ENCODE assay signal across 16 mouse cellular contexts in genomic region chr11:74673561-74673960, GRCm38 (mm10). TPM values are rescaled to one million over a fixed set of nuclear protein-coding genes. Genes with fewer than 3 reads are reported as not detected.
DNase-seq lines count a peak whose midpoint lies in the region; ATAC-seq and TF ChIP-seq lines count a peak whose summit lies in the region.
"Had no signal": no experiment of that assay in that cellular context is flagged by ENCODE, and none has a peak within 500 bp of the region (broad histone marks: within the 10 kb centered on the region; RNA-seq: fewer than 3 reads in every experiment).

No protein-coding gene starts in this region.

- TF ChIP-seq EP300 in heart, adult 2 months (IDR thresholded peaks at IDR 0.05; ENCODE audit: insufficient read depth, low read depth, low read length): no peak

- ATAC-seq in heart, embryonic 12.5 days (ENCODE audit: insufficient number of reproducible peaks, low FRiP score): no peak
- ATAC-seq in megakaryocyte, adult 5-6 weeks (ENCODE audit: poor library complexity, severe bottlenecking): no peak
- peak; percentile 99 for ATAC-seq in liver, embryonic 11.5 days (replicated peaks; ENCODE audit: low FRiP score)
- no peak for ATAC-seq in frontal cortex, adult (ENCODE audit: low TSS enrichment)
- ATAC-seq: forebrain, embryonic 14.5 days had no signal

- 0 out of 2 replicates have a peak, but pooled peaks have one; percentile 19 for TF ChIP-seq POLR2A in heart, adult 2 months (IDR thresholded peaks at IDR 0.05; ENCODE audit: insufficient read depth, low read depth, low read length)
- peak; percentile 26 for TF ChIP-seq POLR2A in myocyte (IDR thresholded peaks at IDR 0.05; ENCODE audit: insufficient read length, low read depth)

- WGBS in heart, adult 2 months: 43% methylated on average over 1 of the region's 1 CpGs
- WGBS in heart, embryonic 12.5 days: 48% methylated on average over 1 of the region's 1 CpGs
- 34% methylated on average over 1 of the region's 1 CpGs for WGBS in liver, embryonic 11.5 days

- no peak overlapping the region for H3K9ac ChIP-seq in heart, adult 2 months (ENCODE audit: low read depth, low read length)
- H3K9ac ChIP-seq in heart, embryonic 12.5 days: no peak overlapping the region
- H3K9ac ChIP-seq in liver, embryonic 11.5 days (ENCODE audit: low read depth, low read length): no peak overlapping the region
- H3K9ac ChIP-seq: heart, embryonic 13.5 days; hindbrain, embryonic 14.5 days; lung, embryonic 15.5 days; midbrain, embryonic 12.5 days had no signal

- H3K27me3 ChIP-seq in heart, adult 2 months (ENCODE audit: control insufficient read depth, insufficient read depth, low read length): no peaks in the 10 kb centered on the region
- H3K27me3 ChIP-seq in heart, embryonic 12.5 days (replicated peaks): no peaks in the 10 kb centered on the region
- H3K27me3 ChIP-seq in megakaryocyte, embryonic 14.5 days (replicated peaks): no peaks in the 10 kb centered on the region
- no peaks in the 10 kb centered on the region for H3K27me3 ChIP-seq in liver, embryonic 11.5 days (replicated peaks; ENCODE audit: control insufficient read depth, insufficient read depth, low read length)
- no peaks in the 10 kb centered on the region for H3K27me3 ChIP-seq in myocyte (ENCODE audit: control insufficient read depth, insufficient read depth, insufficient read length)
- H3K27me3 ChIP-seq: heart, embryonic 13.5 days; lung, embryonic 15.5 days; midbrain, embryonic 12.5 days had no signal

- no peaks in the 10 kb centered on the region for H3K79me2 ChIP-seq in heart, adult 2 months (replicated peaks; ENCODE audit: control insufficient read depth, insufficient read depth, low read length)
- H3K79me2 ChIP-seq in myocyte (ENCODE audit: control insufficient read depth, insufficient read depth): peaks cover 8% of the 10 kb centered on the region

- intact Hi-C loops in heart, adult 2 months (cut with DNase I): no loop called here
- intact Hi-C loops in left cerebral cortex, postnatal 25 days (cut with DNase I): no loop called here

- H3K4me1 ChIP-seq in heart, adult 2 months (ENCODE audit: control insufficient read depth, insufficient read depth, low read length): peaks cover 1% of the 10 kb centered on the region; the same call in 1 of the 2 replicates
- no peaks in the 10 kb centered on the region for H3K4me1 ChIP-seq in heart, embryonic 12.5 days (replicated peaks)
- H3K4me1 ChIP-seq in megakaryocyte, embryonic 14.5 days: peaks cover 62% of the 10 kb centered on the region
- peaks cover 12% of the 10 kb centered on the region for H3K4me1 ChIP-seq in liver, embryonic 11.5 days (replicated peaks; ENCODE audit: control insufficient read depth, insufficient read depth, low read length)
- H3K4me1 ChIP-seq: heart, embryonic 13.5 days; lung, embryonic 15.5 days; midbrain, embryonic 12.5 days had no signal

- no peaks in the 10 kb centered on the region for H3K9me3 ChIP-seq in heart, embryonic 12.5 days (replicated peaks)
- no peaks in the 10 kb centered on the region for H3K9me3 ChIP-seq in megakaryocyte, embryonic 14.5 days
- H3K9me3 ChIP-seq in liver, embryonic 11.5 days (ENCODE audit: control insufficient read depth, low read length): no peaks in the 10 kb centered on the region
- H3K9me3 ChIP-seq: heart, embryonic 13.5 days; lung, embryonic 15.5 days; midbrain, embryonic 12.5 days had no signal

- H3K4me2 ChIP-seq in heart, embryonic 12.5 days: no peak overlapping the region
- H3K4me2 ChIP-seq in liver, embryonic 11.5 days: peak overlapping the region; percentile 26; the same call in 1 of the 2 replicates
- no peak overlapping the region for H3K4me2 ChIP-seq in myocyte (ENCODE audit: low read depth)
- H3K4me2 ChIP-seq: heart, embryonic 13.5 days; hindbrain, embryonic 14.5 days; lung, embryonic 15.5 days; midbrain, embryonic 12.5 days had no signal

- DNase-seq in heart, adult 2 months: no peak
- DNase-seq in liver, embryonic 11.5 days (ENCODE audit: low spot score): peak; percentile 31
- DNase-seq in left cerebral cortex, postnatal 25 days (ENCODE audit: low spot score in 2 of 2): no peak
- DNase-seq: adrenal gland, adult 8-10 months; cerebellum, adult 8-10 months; kidney, adult 11 months had no signal

- no peak for TF ChIP-seq CTCF in heart, adult 2 months (IDR thresholded peaks at IDR 0.05)

- no peak overlapping the region for H3K4me3 ChIP-seq in heart, adult 2 months
- no peak overlapping the region for H3K4me3 ChIP-seq in heart, embryonic 12.5 days
- peak overlapping the region; percentile 60 for H3K4me3 ChIP-seq in megakaryocyte, embryonic 14.5 days (replicated peaks)
- H3K4me3 ChIP-seq in liver, embryonic 11.5 days (ENCODE audit: low read depth, low read length): no peak overlapping the region
- H3K4me3 ChIP-seq in myocyte: no peak overlapping the region
- H3K4me3 ChIP-seq: heart, embryonic 13.5 days; lung, embryonic 15.5 days; midbrain, embryonic 12.5 days had no signal

- peaks cover 17% of the 10 kb centered on the region for H3K36me3 ChIP-seq in heart, adult 2 months (ENCODE audit: control insufficient read depth, insufficient read depth, low read length)
- peaks cover 64% of the 10 kb centered on the region for H3K36me3 ChIP-seq in heart, embryonic 12.5 days
- H3K36me3 ChIP-seq in megakaryocyte, embryonic 14.5 days (replicated peaks; ENCODE audit: low read length): peaks cover 96% of the 10 kb centered on the region
- H3K36me3 ChIP-seq in liver, embryonic 11.5 days (ENCODE audit: control insufficient read depth, insufficient read depth, low read length): peaks cover 28% of the 10 kb centered on the region
- H3K36me3 ChIP-seq in myocyte (ENCODE audit: control insufficient read depth, insufficient read depth): peaks cover 45% of the 10 kb centered on the region

- H3ac ChIP-seq in myocyte (ENCODE audit: control insufficient read depth, insufficient read length): no peak overlapping the region

- no peak overlapping the region for H3K27ac ChIP-seq in heart, adult 2 months
- H3K27ac ChIP-seq in heart, embryonic 12.5 days (ENCODE audit: poor library complexity, severe bottlenecking): no peak overlapping the region
- H3K27ac ChIP-seq in liver, embryonic 11.5 days (ENCODE audit: low read depth, low read length): peak overlapping the region; percentile 51
- H3K27ac ChIP-seq: heart, embryonic 13.5 days; hindbrain, embryonic 14.5 days; lung, embryonic 15.5 days; midbrain, embryonic 12.5 days had no signal

TF ChIP-seq in myocyte, 11 proteins besides CTCF, POLR2A, EP300 and RAD21:
- TF ChIP-seq REST (IDR thresholded peaks at IDR 0.05; ENCODE audit: insufficient read depth, insufficient read length) (no peak), E2F4 (IDR thresholded peaks at IDR 0.05; ENCODE audit: insufficient read depth) (no peak), POLR2AphosphoS2 (IDR thresholded peaks at IDR 0.05; ENCODE audit: insufficient read length, low read depth) (peak; percentile 81), USF1 (IDR thresholded peaks at IDR 0.05; ENCODE audit: low read depth) (no peak), CEBPB (IDR thresholded peaks at IDR 0.05; ENCODE audit: insufficient read depth, poor library complexity, severe bottlenecking) (no peak), SRF (IDR thresholded peaks at IDR 0.05; ENCODE audit: control insufficient read depth, insufficient read length, low read depth) (no peak)
TF ChIP-seq in myocyte: peak in this region for 1.

RNA-seq across cellular contexts. Expression of gene Cluh, which starts 24.3 kb away (rescaled TPM):
- 100 to 1,000 TPM; 200 to 222 TPM for total RNA-seq in heart, adult 2 months (2021)
- 133 and 177 TPM in 2 replicates for polyA plus RNA-seq in heart, adult 2 months (2012; rRNA removed)
- polyA plus RNA-seq in heart, embryonic 12.5 days (2016; fragmentation: Nextera tagmentation; extraction: Ambion mirVana): 70.0 and 71.3 TPM in 2 replicates
- 2.1 and 8.3 TPM in 2 replicates for polyA plus RNA-seq in megakaryocyte, embryonic 14.5 days (2012; ENCODE audit: insufficient read depth, low replicate concordance)
- total RNA-seq in megakaryocyte, adult 5-6 weeks (2015): 11.9 and 13.7 TPM in 2 replicates
- 13.3 and 13.7 TPM in 2 replicates for total RNA-seq in megakaryocyte, adult 5-6 weeks (2017)
- 60.9 and 61.4 TPM in 2 replicates for polyA plus RNA-seq in liver, embryonic 11.5 days (2014; fragmentation: Nextera tagmentation; extraction: Ambion mirVana)
- polyA plus RNA-seq in myocyte (2012; fragmentation: generic; extraction: Trizol): 62.3 TPM
- total RNA-seq in left cerebral cortex, postnatal 25 days (2021): 10 to 100 TPM; 60.3 to 64.1 TPM

RNA-seq across cellular contexts. Expression of gene Pafah1b1, which starts 50.9 kb away (rescaled TPM):
- 100 to 1,000 TPM; 208 to 233 TPM for total RNA-seq in heart, adult 2 months (2021)
- 30.2 and 73.0 TPM in 2 replicates for polyA plus RNA-seq in heart, adult 2 months (2012; rRNA removed)
- polyA plus RNA-seq in heart, embryonic 12.5 days (2016; fragmentation: Nextera tagmentation; extraction: Ambion mirVana): 57.7 and 63.4 TPM in 2 replicates
- polyA plus RNA-seq in megakaryocyte, embryonic 14.5 days (2012; ENCODE audit: insufficient read depth, low replicate concordance): 10.5 and 11.5 TPM in 2 replicates
- total RNA-seq in megakaryocyte, adult 5-6 weeks (2015): 53.1 and 57.4 TPM in 2 replicates
- 58.7 and 64.4 TPM in 2 replicates for total RNA-seq in megakaryocyte, adult 5-6 weeks (2017)
- 59.3 and 69.4 TPM in 2 replicates for polyA plus RNA-seq in liver, embryonic 11.5 days (2014; fragmentation: Nextera tagmentation; extraction: Ambion mirVana)
- polyA plus RNA-seq in myocyte (2012; fragmentation: generic; extraction: Trizol): 32.6 TPM
- total RNA-seq in left cerebral cortex, postnatal 25 days (2021): 100 to 1,000 TPM; 403 to 445 TPM

RNA-seq across cellular contexts. Expression of gene Ccdc92b, which starts 54.2 kb away (rescaled TPM):
- total RNA-seq in heart, adult 2 months (2021): under 1 TPM; 0.23 to 0.32 TPM
- 0.27 and 0.38 TPM in 2 replicates for polyA plus RNA-seq in heart, adult 2 months (2012; rRNA removed)
- polyA plus RNA-seq in heart, embryonic 12.5 days (2016; fragmentation: Nextera tagmentation; extraction: Ambion mirVana): 3.5 and 4.0 TPM in 2 replicates
- 0.06 and 0.41 TPM in 2 replicates for polyA plus RNA-seq in megakaryocyte, embryonic 14.5 days (2012; ENCODE audit: insufficient read depth, low replicate concordance)
- 0.05 and 0.27 TPM in 2 replicates for total RNA-seq in megakaryocyte, adult 5-6 weeks (2015)
- not detected in 2 replicates for total RNA-seq in megakaryocyte, adult 5-6 weeks (2017)
- 5.3 and 5.5 TPM in 2 replicates for polyA plus RNA-seq in liver, embryonic 11.5 days (2014; fragmentation: Nextera tagmentation; extraction: Ambion mirVana)
- 0.06 TPM for polyA plus RNA-seq in myocyte (2012; fragmentation: generic; extraction: Trizol)
- total RNA-seq in left cerebral cortex, postnatal 25 days (2021): 10 to 100 TPM; 26.1 to 26.3 TPM
